Mouse (Mus musculus): ENCODE results near the gene Rnf26. TPM values are rescaled to one million over a fixed set of nuclear protein-coding genes. Genes with fewer than 3 reads are reported as not detected.

Rnf26 gene
- total RNA-seq, 2 experiments from 2014 or later, result 10.1 to 11.3 TPM

DNA sequence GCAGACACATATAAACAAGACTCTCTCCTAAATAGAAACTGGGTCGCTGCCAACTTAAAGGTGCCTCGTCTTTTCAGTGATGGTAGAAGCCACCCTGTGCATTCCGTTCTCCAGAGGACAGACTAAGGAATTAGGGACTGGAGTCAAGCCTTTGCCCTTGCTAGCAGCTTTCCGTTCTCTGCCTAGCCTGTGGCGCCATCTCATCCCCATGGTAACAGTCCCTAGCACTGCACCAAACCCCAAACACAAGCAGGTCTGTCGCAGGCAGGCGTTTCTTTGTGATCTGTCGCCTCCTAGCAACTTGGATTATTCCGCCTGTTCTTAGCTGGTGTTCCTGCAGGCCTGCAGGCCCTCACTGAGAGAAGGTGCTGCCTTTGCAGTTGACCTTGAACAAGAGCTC is 16.8 kb downstream of the Rnf26 start:
- intact Hi-C loops (cut with DNase I), result no loop called here
- DNase-seq, result peak in 1 of 2 experiments; percentile 34

DNA sequence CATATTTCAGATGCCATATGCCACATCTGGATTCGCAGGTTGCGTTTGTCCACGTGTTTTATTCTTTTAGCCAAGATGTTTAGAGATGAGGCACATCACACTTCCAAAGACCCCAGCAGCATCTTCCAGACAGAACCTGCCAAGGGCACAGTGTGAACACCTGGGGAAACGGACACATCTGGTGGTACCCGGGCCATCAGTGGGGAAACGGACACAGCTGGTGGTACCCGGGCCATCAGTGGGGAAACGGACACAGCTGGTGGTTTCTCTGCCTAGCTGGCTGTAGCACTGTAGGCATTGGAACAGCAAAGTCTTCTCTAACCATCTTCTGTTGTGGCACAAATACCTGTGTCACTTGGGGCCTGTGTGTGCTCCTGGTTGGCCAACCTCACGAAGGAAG is 17.5 kb downstream of the Rnf26 start:
- intact Hi-C loops (cut with DNase I), result no loop called here

DNA sequence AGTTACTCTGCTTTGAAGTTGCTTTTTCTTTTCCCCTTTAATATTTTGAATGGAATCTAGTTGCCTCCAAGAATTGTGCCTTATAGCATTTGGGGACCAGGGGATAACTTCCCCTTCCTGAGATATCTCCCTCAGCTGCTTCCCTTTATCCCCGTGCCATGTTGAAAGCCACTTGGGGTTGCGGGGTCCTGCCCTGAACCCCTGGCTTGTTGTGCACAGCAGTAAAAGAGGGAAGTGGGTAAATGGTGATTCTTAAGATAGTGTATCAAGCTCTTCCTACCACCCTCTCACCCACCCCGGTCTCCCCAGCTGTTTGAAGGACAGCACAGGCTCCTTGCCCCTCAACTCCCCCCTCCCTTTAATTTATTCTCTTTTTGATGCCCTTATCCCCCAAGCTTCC is 18.6 kb downstream of the Rnf26 start:
- intact Hi-C loops (cut with DNase I), result no loop called here
- DNase-seq, result no peak

More for the DNA sequence above, 17.5 kb downstream of the Rnf26 start:
- no peak for DNase-seq

DNA sequence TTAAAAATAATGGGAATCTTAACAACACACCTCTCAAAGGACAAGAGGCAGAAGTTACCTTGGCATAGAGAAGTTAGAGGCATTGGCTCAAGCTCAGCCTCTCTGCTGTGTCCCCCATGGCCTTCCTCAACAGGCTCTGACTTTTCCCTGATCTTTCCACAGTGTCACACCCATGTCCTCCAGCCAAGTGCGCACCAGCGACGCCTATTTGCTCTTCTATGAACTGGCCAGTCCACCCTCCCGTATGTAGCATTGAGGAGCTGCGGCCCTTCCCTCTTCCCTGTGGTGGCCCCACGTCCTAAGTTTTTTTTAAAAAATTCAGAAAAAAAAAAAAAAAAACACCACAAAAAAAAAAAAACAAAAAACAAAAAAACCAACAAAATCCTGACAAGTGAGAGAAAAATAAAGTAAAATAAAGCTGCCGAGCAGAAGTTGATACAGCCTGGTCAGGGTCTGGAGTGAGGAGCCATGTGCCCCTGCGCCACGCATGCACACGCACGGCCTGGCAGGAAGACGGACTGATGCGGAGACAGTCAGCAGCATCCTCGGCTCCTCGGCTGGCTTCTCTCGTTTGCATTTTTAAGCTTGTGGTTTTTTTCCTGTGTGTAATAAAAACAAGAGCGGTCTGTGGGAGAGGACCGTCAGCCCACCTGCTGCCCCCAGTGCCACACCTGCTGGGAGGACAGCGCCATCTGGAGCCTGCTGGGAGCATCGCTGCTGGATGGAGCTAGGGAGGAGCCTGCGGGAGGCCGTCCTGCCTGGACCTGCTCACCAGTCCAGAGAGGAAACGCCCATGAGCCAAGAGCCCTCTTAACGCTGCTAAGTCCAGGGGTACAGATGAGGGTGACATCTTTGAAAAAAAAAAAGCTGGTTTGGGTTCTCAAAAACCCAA is 19.5 kb downstream of the Rnf26 start:
- peak; percentile 79 to 88 for DNase-seq
- intact Hi-C loops (cut with DNase I), result no loop called here

DNA sequence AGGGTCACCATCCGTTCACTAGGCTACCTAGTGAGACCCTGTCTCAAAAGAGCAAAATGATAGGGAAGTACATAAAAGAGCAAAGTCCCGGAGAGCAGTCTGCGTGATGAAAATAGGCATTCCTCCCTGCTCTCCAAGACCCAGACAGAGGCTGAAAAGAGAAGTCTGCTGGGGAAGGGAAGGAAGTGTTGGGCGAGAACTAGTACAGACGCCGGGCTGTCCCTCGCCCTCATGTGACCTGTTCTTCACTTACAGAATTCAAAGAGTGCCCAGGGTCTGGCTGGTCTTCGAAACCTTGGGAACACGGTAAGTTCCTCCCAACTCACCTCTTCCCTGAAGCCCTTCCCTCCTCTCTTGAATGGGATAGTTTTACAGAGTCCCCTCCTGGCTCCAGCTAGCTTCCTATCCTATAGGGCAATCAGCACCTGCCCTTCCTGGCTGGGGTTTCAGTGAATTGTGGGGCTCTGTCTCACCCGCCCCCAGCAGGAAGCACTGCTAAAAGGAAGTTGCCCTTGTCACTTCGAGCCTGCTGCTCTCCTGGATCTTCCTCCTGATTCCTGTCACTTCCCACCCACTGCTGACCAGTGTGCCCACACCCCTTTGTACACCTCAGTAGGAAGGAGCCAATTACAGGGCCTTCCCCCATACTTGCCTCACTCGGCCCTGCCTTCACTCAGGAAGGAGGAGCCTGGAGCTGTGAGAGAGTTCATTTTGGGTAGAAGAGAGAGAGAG is 24.3 kb downstream of the Rnf26 start:
- no peak for DNase-seq
- intact Hi-C loops (cut with DNase I), result no loop called here

DNA sequence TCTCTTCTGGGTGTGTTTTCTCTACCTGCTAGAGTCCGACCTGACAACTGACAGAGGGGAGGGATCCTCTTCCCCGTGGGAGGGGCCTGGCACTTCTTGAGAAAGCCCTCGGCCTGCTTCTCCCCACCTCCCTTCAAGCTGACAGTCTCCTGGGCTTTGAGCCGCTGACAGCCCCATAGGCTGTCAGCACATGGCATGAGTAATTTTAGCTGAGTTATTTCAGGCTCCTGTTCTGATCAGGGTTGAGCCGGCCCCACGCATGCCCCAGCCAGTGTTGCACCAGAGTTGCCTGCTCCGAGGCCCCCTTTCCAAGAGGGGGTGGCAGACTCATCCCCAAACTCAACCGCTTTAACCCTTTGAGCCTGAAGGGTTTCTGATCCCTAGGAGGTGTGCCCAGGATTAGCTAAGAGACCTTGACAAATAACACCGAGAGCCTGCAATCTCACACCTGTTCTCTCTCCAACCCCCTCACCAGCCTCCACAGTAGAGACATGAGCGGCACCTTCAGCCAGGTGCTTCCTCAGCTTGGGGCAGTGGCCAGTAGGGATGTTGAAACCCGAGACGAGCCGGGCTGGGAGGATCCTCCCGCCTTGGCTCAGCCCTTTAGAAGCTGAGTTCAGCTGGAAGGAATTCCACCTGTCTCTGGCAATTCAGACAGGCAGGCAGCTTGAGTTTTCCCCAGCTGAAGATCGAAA is 25.4 kb downstream of the Rnf26 start:
- intact Hi-C loops (cut with DNase I), result no loop called here
- DNase-seq, result peak; percentile 51 to 54

DNA sequence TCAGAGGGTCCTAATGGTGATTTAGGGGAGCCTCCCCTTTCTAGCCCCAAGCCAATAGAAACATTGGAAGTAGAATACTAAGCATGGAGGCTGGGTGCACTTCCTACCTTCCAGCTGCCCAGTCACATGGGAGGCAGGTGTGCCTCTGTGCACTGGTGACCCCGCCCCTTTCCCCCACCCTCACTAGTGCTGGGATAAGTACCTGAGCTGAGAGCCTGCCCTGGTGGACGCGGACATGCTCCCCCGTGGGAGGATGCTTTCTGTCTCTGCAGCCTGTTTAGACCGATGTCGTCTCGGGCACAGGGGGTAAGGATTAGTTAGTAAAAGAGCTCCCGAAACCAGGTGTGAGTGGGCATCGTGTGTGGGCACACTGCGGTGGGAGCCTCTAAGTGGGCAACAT is 26.4 kb downstream of the Rnf26 start:
- intact Hi-C loops (cut with DNase I), result no loop called here
- DNase-seq, result no peak

DNA sequence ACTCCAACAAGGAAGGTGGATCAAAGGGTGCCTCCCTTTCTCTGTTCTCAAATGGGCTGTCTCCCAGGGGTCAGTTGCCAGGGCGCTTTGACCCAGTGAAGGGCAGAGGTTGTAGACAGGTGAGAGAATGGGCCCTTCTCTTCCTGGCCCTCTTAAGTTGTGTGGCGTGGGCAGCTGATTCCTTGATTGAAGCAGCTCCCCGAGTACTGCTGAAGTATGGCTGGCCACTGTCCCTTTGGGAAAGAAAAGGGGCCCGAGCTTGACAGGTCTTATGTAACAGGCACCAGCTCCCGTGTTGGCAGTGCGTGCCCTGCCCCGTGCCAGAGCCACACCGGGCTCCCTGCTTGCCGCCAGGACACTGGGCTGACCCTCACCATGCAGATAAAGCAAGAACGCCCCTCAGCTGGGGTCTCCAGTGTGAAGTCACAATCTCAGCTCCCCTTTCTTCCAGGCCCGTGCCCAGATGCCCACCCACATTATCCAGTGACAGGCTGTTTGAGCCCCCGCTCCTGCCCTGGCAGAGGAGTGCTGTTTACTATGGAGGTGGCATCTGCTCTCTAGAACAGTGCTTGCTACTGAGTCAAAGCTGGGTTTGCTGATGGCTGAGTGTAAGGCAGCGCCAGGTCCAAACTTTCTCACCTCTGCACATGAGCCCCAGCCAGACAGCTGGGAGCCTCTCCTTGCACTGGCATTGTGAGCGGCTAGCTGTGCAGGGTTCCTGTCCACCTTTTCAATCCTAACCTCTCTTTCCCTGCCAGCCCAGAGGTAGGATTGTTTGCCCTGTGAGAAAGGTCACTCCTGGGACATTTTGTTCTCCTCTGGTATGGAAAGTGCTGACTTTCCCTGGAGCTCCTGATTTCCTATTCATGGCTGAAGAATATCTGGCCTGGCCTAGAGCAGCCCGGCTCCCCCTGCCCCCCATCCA is 27.3 kb downstream of the Rnf26 start:
- intact Hi-C loops (cut with DNase I), result no loop called here
- DNase-seq, result peak; percentile 68 to 76

DNA sequence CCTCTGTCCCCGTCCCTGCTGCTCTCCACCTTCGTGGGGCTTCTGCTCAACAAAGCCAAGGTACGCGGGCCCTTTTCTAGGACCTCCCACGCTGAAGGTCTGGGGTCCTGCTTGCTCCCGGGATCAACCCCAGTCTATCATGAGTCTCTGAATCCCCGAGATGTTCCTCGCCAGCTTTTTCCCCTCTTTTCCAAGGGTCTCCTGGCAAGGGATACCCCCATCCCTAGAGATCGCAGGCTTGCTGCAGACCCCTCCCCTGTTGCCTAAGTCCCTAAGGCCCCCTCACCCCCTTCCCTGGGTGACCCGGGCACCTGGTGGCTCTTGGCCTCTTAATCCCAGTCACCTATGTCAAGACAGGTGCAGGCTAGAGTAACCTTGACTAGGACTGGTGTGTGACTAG is 28.0 kb downstream of the Rnf26 start:
- intact Hi-C loops (cut with DNase I), result no loop called here
- DNase-seq, result no peak

DNA sequence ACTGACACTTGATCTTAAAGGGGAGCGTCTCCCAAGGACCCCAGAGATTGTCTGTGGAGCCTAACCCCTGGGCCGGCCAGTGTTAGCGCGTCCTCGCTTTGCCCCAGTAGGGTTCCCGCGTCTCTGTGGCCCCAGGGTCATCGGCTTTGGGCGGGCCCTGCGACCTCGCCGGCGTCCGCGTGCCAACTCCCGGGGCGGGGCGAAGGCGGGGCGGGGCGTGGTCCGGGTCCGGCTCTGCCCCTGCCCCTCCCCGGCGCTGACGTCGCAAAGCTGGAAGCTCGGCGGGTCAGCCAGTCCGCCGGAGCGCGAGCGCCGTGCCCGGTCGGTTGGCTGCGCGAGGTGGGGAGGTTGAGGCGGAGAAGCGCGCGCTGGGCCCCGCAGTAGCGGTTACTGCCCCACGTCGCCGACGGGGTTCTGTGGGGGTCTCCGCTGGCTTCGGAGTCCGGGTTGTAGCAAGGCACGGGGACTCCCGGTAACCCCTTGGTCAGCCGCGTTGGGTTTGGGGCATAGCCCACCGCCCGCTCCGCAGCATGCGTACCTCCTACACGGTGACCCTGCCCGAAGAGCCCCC is 28.6 kb downstream of the Rnf26 start:
- intact Hi-C loops (cut with DNase I), result no loop called here
- DNase-seq, result peak; percentile 97

DNA sequence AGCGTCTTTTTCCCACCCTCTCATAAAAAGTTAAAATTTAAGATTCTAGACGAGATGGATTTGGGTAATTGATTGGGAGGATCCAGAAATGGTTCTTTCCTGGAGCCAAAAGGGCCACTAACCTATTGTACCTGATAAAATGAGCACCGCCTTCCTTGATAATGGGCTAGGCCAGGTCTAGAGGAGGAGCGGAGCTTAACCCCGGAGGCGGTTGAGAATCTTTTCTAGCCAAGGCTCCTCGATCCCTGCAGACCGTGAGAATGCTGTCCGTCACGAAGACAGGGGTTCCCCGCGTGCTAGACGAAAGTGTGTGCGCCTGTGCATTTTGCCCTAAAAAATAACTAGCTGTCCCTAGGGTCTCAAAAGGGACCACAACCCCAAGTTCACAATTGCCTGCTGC is 29.1 kb downstream of the Rnf26 start:
- no peak for DNase-seq
- intact Hi-C loops (cut with DNase I), result no loop called here

DNA sequence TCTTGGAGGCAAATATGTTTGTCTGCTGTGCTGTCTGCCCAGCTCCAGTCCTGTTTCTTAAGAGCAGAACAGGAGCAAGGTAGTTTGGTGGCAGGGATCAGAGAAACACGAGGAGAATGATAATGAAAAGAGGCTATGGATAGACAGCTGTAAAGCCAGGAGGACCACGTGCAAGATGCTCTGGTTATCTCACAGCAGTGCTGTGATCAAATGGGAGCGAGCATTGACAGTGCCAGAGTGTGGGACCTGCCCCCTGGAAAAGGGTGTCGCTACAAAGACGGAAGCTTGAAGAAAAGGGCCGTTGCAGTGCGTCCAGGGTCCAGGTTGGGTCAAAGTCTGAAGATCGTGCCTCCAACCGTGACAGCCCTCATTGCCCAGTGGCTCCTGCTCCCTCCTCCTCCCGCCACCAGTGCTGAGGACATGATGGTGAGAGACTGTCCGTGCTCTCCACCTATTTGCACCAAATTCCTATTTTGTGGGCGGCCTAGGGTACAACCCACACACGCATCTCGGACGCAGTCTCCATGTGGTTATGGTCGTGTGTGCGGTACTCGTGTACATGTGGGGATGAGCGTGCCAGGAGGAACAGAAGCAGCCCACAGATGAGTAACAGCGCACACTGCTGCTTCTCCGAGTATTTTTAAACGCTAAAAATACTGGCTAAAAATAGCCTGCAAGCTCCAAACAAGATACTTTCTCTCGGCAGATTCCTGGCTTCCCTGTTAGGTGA is 29.8 kb downstream of the Rnf26 start:
- intact Hi-C loops (cut with DNase I), result no loop called here

DNA sequence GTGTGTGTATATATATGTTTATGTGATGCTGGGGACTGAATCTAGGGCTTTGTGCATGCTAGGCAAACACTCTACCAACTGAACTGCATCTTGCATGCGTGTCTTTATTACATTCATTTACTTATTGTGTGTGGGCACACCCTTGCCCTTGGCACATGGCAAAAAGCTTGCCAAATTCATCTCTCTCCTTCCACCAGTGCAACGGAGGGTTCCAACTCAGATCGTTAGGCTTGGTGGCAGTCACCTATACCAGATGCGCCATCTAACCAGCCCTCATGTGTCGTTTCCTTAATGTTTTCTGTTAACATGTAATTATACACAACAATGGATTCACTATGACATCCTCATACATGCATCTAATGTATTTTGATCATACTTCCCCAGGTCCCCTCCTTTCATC is 31.1 kb downstream of the Rnf26 start:
- DNase-seq, result no peak
- intact Hi-C loops (cut with DNase I), result no loop called here

More for the DNA sequence above, 29.8 kb downstream of the Rnf26 start:
- DNase-seq, result no peak

DNA sequence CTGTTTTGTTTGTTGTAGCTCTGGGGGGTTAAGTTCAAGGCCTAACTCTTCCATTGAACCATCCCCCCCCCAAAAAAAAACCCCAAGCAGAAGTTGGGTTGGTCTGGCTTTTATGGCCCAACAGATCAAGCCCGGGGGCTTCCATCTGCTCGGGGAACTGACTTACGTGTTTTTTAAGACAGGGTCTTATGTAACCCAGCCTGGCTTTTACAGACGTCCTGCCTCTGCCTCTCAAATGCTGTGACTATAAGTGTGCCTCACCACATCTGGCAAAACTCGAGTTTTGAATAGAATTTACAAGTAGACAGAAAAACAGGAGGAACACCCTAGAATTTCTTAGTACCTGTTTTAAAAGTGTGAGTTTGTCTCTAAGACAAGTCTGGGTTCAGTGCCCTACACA is 31.7 kb downstream of the Rnf26 start:
- intact Hi-C loops (cut with DNase I), result no loop called here
- no peak for DNase-seq

DNA sequence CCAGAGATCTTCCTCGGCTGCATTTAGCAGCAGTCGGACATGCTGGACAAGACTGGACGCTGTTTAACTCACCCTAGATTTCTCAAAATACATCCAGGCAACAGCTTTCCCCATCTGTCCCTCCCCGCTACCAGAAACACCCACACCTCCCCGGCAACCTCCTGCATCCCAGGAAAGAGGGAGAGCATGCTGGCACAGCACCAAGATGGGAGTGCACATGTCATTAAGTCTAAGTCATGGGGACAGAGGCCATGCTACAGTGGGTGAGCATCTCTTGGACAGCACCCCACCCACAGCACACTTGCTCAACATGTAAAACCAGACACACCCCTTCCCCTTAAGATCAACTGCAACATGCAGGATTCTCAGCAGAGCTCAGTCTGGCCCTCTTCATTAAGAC is 32.4 kb downstream of the Rnf26 start:
- peak; percentile 58 to 60 for DNase-seq
- intact Hi-C loops (cut with DNase I), result no loop called here

DNA sequence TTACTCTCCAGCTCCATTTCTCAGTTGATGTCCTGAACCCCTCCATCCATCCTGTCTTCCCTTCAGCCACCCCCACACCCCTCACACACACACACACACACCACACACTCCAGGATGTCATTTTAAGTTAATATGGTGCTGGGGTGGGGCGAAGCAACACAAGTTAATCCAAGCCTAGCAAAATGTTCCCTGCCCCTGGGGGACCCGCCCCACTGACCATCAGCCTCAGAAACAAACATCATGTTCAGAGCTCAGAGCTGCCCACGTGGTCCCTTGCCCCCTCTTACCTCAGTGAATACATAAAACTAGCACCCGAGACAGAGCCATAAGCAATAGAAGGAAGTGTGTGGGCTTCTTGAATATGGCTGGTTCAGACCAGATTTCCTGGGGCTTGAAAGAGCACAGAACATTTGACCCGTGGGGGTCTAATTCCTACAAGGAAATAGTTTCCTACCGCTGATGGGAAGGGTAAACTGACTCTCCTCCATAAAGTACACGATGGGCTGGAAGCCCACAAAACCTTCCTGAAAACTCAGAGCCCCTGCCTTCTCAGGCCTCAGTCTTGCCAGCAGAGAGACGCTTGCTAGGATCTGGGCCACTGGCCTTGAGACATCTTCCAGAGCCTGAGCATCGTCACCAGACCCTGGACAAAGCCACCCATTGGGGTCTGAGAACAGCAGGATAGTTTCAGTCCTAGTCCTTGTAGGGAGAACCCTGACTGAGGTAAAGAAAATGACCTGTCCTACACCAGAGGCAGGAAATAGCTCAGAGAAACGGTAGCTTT is 33.1 kb downstream of the Rnf26 start:
- no peak for DNase-seq
- intact Hi-C loops (cut with DNase I), result no loop called here

DNA sequence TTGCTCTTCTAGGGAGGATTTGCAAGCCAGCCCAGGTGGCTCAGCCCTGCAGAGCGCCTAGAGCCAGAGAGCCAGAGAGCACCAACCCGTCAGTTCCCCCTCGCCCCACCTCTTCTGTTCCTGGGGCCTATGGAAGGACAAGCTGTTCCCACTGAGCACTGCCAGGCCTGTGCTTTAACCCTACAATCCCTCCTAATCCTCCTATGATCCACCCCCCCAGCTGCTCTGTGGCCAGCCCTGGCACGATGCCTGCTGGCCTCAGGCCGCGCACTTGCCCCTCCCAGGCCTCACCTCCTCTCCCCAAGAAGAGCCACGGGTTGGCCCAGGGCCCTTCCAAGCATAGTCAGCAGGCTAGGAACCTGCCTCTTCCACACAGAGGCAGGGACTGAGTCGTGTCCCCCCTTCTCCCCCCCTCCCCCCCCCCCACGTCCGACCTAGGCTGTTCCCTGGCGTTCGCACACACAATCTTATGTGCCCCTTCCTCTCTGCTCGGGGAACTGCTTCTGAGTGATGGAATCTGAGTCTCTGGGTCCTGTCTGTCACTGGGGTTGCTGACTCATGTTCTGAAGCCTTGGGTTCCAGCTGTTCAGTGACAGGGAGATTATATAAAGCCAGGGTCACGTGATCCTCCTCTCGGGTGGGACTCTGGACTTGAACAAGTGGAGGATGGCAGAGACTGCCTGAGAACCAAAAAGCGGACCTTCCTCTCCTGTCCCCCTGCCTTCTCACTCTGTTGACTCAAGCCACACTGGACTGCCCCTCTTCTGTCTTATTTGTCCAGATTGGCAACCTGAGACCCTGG is 34.2 kb downstream of the Rnf26 start:
- peak; percentile 90 to 91 for DNase-seq
- intact Hi-C loops (cut with DNase I), result no loop called here
